In the genomic region with DNA sequence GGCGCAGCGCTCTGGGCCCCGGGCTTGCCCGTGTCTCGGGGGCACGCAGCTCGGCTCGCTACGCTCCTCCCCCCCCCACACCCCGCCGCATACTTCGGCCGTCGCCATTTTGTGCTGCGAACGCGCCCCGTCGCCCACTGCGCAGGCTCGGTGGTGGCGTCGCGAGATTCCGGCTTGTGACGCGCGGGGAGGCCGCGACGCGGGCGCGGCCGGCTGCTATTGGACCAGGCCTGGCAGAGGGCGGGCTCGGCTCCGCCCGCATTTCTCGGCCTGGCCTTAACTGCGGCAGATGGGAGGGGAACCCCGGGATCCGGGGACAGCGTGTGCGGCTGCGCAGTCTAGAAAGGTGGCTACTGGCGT, we compare ENCODE assay signal across 8 mouse cellular contexts. TPM values are rescaled to one million over a fixed set of nuclear protein-coding genes. Genes with fewer than 3 reads are reported as not detected.
A peak's percentile ranks its signal among the peaks of the same experiment; 100 is the strongest.
DNase-seq lines count a peak whose midpoint lies in the region; ATAC-seq and TF ChIP-seq lines count a peak whose summit lies in the region.

No protein-coding gene starts in this region.

- intact Hi-C loops in heart, adult 2 months (cut with DNase I) = no loop called here

- WGBS in embryonic facial prominence, embryonic 13.5 days = under 1% methylated on average over 47 of the region's 47 CpGs
- under 1% methylated on average over 47 of the region's 47 CpGs for WGBS in heart, adult 2 months
- under 1% methylated on average over 31 of the region's 47 CpGs for WGBS in limb, embryonic 14.5 days
- WGBS in midbrain, postnatal 0 days = under 1% methylated on average over 42 of the region's 47 CpGs

- peaks cover 34% of the 10 kb centered on the region for H3K36me3 ChIP-seq in embryonic facial prominence, embryonic 13.5 days
- H3K36me3 ChIP-seq in heart, adult 2 months (ENCODE audit: control insufficient read depth, insufficient read depth, low read length) = peaks cover 35% of the 10 kb centered on the region
- H3K36me3 ChIP-seq in limb, embryonic 14.5 days (ENCODE audit: control insufficient read depth, insufficient read depth, low read length) = peaks cover 38% of the 10 kb centered on the region
- H3K36me3 ChIP-seq in midbrain, postnatal 0 days (ENCODE audit: insufficient read depth, low read length) = peaks cover 21% of the 10 kb centered on the region

- H3K4me2 ChIP-seq in embryonic facial prominence, embryonic 13.5 days = peak overlapping the region; percentile 79
- H3K4me2 ChIP-seq in limb, embryonic 14.5 days (replicated peaks; ENCODE audit: low read depth, low read length, severe bottlenecking) = peak overlapping the region; percentile 71
- peak overlapping the region; percentile 63 for H3K4me2 ChIP-seq in midbrain, postnatal 0 days (ENCODE audit: low read depth, low read length, poor library complexity, severe bottlenecking)

- no peak for TF ChIP-seq CTCF in heart, adult 2 months (IDR thresholded peaks at IDR 0.05)
- no peak for TF ChIP-seq CTCF in midbrain, postnatal 0 days (IDR thresholded peaks at IDR 0.05)

- TF ChIP-seq EP300 in heart, adult 2 months (IDR thresholded peaks at IDR 0.05; ENCODE audit: insufficient read depth, low read depth, low read length) = peak; percentile 9; the same call in 1 of the 2 replicates

- H3K9me3 ChIP-seq in embryonic facial prominence, embryonic 13.5 days = no peaks in the 10 kb centered on the region
- H3K9me3 ChIP-seq in limb, embryonic 14.5 days (ENCODE audit: control insufficient read depth, low read length) = no peaks in the 10 kb centered on the region
- no peaks in the 10 kb centered on the region for H3K9me3 ChIP-seq in midbrain, postnatal 0 days (ENCODE audit: low read length)

- H3K4me1 ChIP-seq in embryonic facial prominence, embryonic 13.5 days = peaks cover 18% of the 10 kb centered on the region
- peaks cover 6% of the 10 kb centered on the region for H3K4me1 ChIP-seq in heart, adult 2 months (ENCODE audit: control insufficient read depth, insufficient read depth, low read length)
- H3K4me1 ChIP-seq in limb, embryonic 14.5 days (ENCODE audit: control insufficient read depth, insufficient read depth, low read length) = peaks cover 5% of the 10 kb centered on the region; the same call in 1 of the 2 replicates
- no peaks in the 10 kb centered on the region for H3K4me1 ChIP-seq in midbrain, postnatal 0 days (ENCODE audit: insufficient read depth, low read length)

- peak; percentile 97 for ATAC-seq in embryonic facial prominence, embryonic 13.5 days (ENCODE audit: insufficient number of reproducible peaks, insufficient read depth, low FRiP score, low TSS enrichment, low read depth)
- ATAC-seq in limb, embryonic 14.5 days (ENCODE audit: low FRiP score, low read depth) = peak; percentile 95
- peak; percentile 97 for ATAC-seq in midbrain, postnatal 0 days (ENCODE audit: low FRiP score)

- peak; percentile 97 for DNase-seq in 3134 (ENCODE audit: extremely low read depth, insufficient read length, low spot score)
- DNase-seq in adrenal gland, postnatal 36 days = peak; percentile 97 to 98
- DNase-seq in heart, adult 2 months = peak; percentile 97
- peak; percentile 94 for DNase-seq in kidney, adult 8-10 months
- DNase-seq in limb, embryonic 14.5 days (ENCODE audit: low spot score) = peak; percentile 95
- peak; percentile 98 for DNase-seq in midbrain, postnatal 0 days (ENCODE audit: low spot score)
- DNase-seq in spleen, postnatal 14 days (ENCODE audit: low spot score in 2 of 2) = peak; percentile 92 to 96

- H3K4me3 ChIP-seq in embryonic facial prominence, embryonic 13.5 days = peak overlapping the region; percentile 94
- H3K4me3 ChIP-seq in heart, adult 2 months = peak overlapping the region; percentile 97
- H3K4me3 ChIP-seq in limb, embryonic 14.5 days (replicated peaks; ENCODE audit: low read length) = peak overlapping the region; percentile 99
- H3K4me3 ChIP-seq in midbrain, postnatal 0 days (ENCODE audit: low read depth, low read length) = peak overlapping the region; percentile 98

- peak overlapping the region; percentile 97 for H3K27ac ChIP-seq in embryonic facial prominence, embryonic 13.5 days
- H3K27ac ChIP-seq in heart, adult 2 months = peak overlapping the region; percentile 99
- H3K27ac ChIP-seq in limb, embryonic 14.5 days (replicated peaks; ENCODE audit: low read depth, low read length) = peak overlapping the region; percentile 98
- H3K27ac ChIP-seq in midbrain, postnatal 0 days (ENCODE audit: low read depth, low read length) = peak overlapping the region; percentile 99

- H3K9ac ChIP-seq in embryonic facial prominence, embryonic 13.5 days = peak overlapping the region; percentile 98
- H3K9ac ChIP-seq in heart, adult 2 months (ENCODE audit: low read depth, low read length) = peak overlapping the region; percentile 89
- peak overlapping the region; percentile 99 for H3K9ac ChIP-seq in limb, embryonic 14.5 days (ENCODE audit: low read depth, low read length, severe bottlenecking)
- peak overlapping the region; percentile 94 for H3K9ac ChIP-seq in midbrain, postnatal 0 days (replicated peaks; ENCODE audit: low read length, poor library complexity, severe bottlenecking)

- TF ChIP-seq POLR2A in heart, adult 2 months (IDR thresholded peaks at IDR 0.05; ENCODE audit: insufficient read depth, low read depth, low read length) = no peak; the same call in 1 of the 2 replicates
- TF ChIP-seq POLR2A in limb, embryonic 14.5 days (IDR thresholded peaks at IDR 0.05; ENCODE audit: borderline replicate concordance, extremely low read depth, insufficient read depth, insufficient read length) = 0 out of 2 replicates have a peak, but pooled peaks have one; percentile 15

- H3K79me2 ChIP-seq in heart, adult 2 months (replicated peaks; ENCODE audit: control insufficient read depth, insufficient read depth, low read length) = no peaks in the 10 kb centered on the region; the same call in 1 of the 2 replicates

- H3K27me3 ChIP-seq in embryonic facial prominence, embryonic 13.5 days = no peaks in the 10 kb centered on the region
- H3K27me3 ChIP-seq in heart, adult 2 months (ENCODE audit: control insufficient read depth, insufficient read depth, low read length) = no peaks in the 10 kb centered on the region
- no peaks in the 10 kb centered on the region for H3K27me3 ChIP-seq in limb, embryonic 14.5 days (ENCODE audit: control insufficient read depth, insufficient read depth, low read length)
- no peaks in the 10 kb centered on the region for H3K27me3 ChIP-seq in midbrain, postnatal 0 days (ENCODE audit: insufficient read depth, low read length)

RNA-seq across cellular contexts. Expression of a gene that starts 0.7 kb away (rescaled TPM):
- total RNA-seq in adrenal gland, postnatal 36 days (2021) = 100 to 1,000 TPM; 277 to 316 TPM
- polyA plus RNA-seq in embryonic facial prominence, embryonic 13.5 days (2015; fragmentation: Nextera tagmentation; extraction: Ambion mirVana) = 681 and 707 TPM in 2 replicates
- total RNA-seq in heart, adult 2 months (2021) = 100 to 1,000 TPM; 115 to 126 TPM
- 217 and 259 TPM in 2 replicates for polyA plus RNA-seq in heart, adult 2 months (2012; rRNA removed)
- polyA plus RNA-seq in limb, embryonic 14.5 days (2012; rRNA removed) = 660 and 906 TPM in 2 replicates
- 392 and 408 TPM in 2 replicates for polyA plus RNA-seq in limb, embryonic 14.5 days (2014; fragmentation: Nextera tagmentation; extraction: Ambion mirVana)
- total RNA-seq in midbrain, postnatal 0 days (2014; rRNA removed) = 252 and 341 TPM in 2 replicates
- polyA plus RNA-seq in midbrain, postnatal 0 days (2015; fragmentation: Nextera tagmentation; extraction: Ambion mirVana) = 422 and 475 TPM in 2 replicates

RNA-seq across cellular contexts. Expression of a gene that starts 22.5 kb away (rescaled TPM):
- total RNA-seq in adrenal gland, postnatal 36 days (2021) = not detected
- 0.94 and 1.7 TPM in 2 replicates for polyA plus RNA-seq in embryonic facial prominence, embryonic 13.5 days (2015; fragmentation: Nextera tagmentation; extraction: Ambion mirVana)
- not detected for total RNA-seq in heart, adult 2 months (2021)
- 0.61 TPM in 1 of 2 replicates, not detected in the other for polyA plus RNA-seq in heart, adult 2 months (2012; rRNA removed)
- polyA plus RNA-seq in limb, embryonic 14.5 days (2012; rRNA removed) = not detected in 2 replicates
- polyA plus RNA-seq in limb, embryonic 14.5 days (2014; fragmentation: Nextera tagmentation; extraction: Ambion mirVana) = 0.45 and 0.98 TPM in 2 replicates
- not detected in 2 replicates for total RNA-seq in midbrain, postnatal 0 days (2014; rRNA removed)
- polyA plus RNA-seq in midbrain, postnatal 0 days (2015; fragmentation: Nextera tagmentation; extraction: Ambion mirVana) = 0.12 TPM in 1 of 2 replicates, not detected in the other

Comparison
In these comparisons a context has a peak if more than half of its experiments do, and no peak if none do; other contexts are left out.
1. Peak in every context shown above with its lines: DNase-seq, ATAC-seq, H3K4me3 ChIP-seq and H3K27ac ChIP-seq.